Mouse (Mus musculus) lung, postnatal 4 days (tissue): ENCODE results near the gene Polr2l.

ENCODE experiments used
- DNase-seq, 2 experiments: peaks; one replicate each; pipeline ENCODE4 v3.0.0; 2021

The Polr2l gene

DNA sequence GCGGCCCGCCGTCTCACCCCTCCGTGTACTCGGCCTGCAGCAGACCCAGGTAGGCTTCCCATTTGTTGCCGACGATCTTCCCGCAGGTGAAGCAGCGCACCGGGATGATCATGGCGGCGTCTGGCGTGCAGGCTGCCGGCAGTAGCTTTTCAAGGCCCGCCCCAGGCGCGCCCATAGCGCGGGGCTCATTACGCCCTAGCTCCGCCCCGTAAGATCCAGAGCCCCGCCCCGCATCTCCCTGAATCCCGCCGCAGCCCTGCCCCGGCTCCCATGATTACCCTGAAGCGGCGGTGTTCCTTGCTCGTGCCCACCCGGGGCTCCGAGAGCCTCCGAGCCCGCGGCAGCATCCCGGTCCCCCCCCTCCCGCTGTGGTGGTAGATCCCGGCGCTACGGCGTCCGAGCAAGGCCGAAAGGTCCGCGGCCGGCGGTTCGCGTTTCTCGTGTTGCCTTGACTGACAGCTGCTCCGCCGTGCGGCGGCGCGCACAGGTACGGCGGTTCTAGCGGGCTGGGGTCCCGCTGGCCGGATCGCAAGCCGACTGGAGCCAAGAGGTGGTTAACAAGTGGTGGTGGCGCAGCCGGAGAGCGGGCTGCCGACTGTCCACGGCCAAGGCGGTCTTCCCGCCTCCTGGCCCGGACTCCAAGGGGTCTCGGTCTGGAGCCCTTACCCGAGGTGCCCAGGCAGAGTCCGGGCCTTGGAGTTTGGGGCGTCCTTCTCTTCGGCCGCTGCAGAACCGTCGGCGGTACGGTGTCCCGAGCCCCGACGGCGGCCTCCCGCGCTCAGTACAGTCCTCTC is at the start of gene Polr2l, which contains the start of gene Tspan4:
Polr2l (minus strand) TSS at position 122 of the 794 bp plus-strand sequence.
Tspan4 (plus strand) TSS at position 230 of the 794 bp plus-strand sequence.
- peak; percentile 90 for DNase-seq

DNA sequence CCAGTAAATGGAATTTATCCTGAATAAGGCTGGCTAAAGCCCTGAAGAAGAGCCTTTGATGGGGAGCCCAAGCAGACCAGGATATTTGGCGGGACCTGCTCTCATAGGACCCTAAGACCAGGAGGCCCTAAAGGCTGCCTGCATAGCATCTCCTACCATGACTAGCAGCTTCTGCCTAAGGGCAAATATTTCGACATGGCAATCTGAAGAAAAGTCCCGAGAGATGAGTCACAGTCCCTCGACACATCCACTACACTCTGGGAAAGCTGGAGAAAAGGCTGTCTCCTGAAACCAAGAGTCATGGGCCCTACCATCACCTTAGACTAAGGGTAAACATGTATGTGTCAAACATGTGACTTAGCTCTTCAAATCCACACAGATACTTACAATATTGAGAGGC is 49.3 kb upstream of the Polr2l start:
- DNase-seq: no peak

- no peak for DNase-seq
These were observed 48.1 kb upstream of the Polr2l start for GRCm38 (mm10) chr7:141523007-141523406.

- DNase-seq: no peak
These were observed 44.9 kb upstream of the Polr2l start for GRCm38 (mm10) chr7:141519795-141520194.

DNA sequence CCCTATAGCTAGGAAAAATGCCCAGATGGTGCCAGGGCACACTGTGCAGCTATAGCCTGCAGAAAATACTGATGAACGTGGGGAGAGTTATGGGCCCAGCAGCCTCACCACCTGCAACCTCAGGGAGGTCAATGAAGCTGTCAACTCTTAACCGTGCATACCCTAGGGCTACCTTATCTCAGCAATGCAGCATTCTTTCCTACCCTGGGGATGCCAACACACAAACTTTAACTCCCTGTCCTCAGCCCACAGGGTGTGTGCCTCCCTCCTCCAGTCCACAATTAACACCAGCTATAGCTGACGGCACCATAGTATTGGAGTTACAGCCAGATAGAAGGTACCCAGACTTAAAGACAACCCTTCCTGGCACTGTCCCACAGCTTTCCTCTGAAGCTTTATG is 44.0 kb upstream of the Polr2l start:
- DNase-seq: no peak

- no peak for DNase-seq
These were observed 43.4 kb upstream of the Polr2l start for GRCm38 (mm10) chr7:141518296-141518695.

DNA sequence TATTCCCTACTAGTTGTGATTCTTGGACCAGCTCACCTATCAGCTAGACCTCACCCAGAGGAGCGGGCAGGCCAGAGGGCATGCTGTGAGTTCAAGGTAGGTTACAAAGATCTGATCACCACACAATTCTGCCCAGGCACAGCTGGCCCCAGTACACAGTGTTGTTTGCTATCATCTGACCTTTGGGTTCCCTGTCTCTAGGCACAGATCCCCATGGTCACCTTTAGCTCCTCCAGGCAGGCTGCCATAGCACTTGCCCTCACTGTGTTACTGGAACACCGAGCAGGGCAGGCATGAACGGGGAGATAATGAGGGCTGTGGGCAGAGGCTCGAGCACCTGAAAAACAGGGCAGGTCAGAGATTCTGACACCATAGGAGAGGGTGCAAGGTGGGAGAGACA is 42.7 kb upstream of the Polr2l start:
- no peak for DNase-seq

DNA sequence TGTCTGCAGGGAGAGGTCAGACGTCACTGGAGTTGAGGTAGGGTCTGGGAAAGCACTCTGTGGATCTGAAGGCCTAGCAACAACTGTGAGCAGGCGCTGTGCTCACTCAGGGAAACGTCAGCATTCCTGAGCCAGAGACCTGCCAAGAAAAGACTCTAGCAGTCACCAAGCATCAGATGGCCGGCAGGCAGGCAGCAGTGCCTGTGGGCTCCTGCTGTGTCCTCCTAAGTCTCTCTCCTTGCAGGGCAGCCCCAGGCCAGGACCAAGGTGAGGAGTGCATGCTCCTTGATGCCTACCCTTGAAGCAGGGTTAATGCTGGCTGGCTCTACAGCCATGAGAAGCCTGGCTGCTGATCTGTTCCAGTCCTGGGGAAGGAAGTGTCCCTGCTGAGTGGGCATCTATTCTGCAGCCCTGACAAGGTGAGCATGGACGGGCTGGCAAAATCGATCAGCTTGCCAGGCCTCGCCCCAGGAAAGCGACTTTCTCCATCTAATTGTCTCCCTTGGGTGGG is 35.8 kb upstream of the Polr2l start:
- DNase-seq: no peak

DNA sequence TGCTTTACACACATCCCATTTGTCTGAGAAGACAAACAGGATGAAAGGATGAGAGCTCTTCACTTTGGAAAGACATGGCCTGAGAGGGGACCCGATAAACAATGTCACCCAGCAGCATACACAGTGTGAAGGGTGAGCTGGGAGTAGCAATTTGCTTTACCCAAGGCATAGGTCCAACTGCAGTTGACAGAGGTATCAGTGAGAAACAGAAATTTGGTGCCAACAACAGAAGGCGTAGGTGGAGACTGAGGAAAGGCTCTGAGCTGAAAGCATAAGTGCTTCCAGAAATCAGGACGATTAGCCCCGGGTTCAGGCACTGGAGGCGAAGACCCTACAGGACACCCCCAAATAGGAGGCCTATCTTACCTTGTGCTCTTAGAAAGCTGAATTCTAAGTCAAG is 35.3 kb upstream of the Polr2l start:
- no peak for DNase-seq

- no peak for DNase-seq
These were observed 33.2 kb upstream of the Polr2l start for GRCm38 (mm10) chr7:141508160-141508559.

- DNase-seq: no peak
These were observed 31.3 kb upstream of the Polr2l start for GRCm38 (mm10) chr7:141506278-141506677.

DNA sequence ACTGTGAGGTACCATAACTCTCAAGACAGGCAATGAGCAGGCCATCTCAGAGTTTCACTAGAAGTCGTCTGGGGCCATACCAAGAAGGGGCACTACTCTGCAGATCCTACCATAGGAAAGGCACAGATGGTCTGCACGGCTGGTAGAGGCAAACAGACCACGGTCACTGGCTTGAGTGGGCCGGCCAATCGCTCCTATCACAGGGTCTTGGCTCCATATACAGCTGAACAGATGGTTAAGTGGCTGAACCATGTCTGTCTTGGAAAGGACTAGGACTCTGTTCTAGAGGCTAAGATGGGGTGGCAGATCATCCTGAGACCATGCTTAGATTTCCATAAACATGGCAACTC is 27.6 kb upstream of the Polr2l start:
- no peak for DNase-seq

- DNase-seq: no peak
These were observed 27.1 kb upstream of the Polr2l start for GRCm38 (mm10) chr7:141501820-141502555.

- DNase-seq: no peak
These were observed 22.7 kb upstream of the Polr2l start for GRCm38 (mm10) chr7:141497600-141497999.

GRCm38 (mm10) chr7:141495940-141496339 is 21.0 kb upstream of the Polr2l start:
- DNase-seq: no peak

DNA sequence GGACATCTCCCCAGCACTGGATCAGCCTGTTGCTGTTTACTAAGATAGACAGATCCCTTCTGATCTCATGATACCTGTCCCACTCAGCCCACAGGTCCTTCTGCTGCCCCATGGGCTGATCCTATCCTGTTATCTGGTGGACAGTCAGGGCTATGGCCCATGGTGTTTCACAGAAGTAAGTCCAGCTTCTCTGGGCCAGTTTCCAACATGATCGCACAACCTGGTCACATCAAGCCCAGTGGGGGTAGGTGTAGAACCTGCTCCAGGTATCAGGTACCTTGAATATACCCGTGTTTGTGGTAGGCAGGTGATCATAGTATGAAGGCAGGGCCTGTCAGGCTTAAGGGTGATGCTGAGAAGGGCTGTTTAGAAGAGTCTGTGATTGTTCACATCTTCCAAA is 20.4 kb upstream of the Polr2l start:
- DNase-seq: no peak

DNA sequence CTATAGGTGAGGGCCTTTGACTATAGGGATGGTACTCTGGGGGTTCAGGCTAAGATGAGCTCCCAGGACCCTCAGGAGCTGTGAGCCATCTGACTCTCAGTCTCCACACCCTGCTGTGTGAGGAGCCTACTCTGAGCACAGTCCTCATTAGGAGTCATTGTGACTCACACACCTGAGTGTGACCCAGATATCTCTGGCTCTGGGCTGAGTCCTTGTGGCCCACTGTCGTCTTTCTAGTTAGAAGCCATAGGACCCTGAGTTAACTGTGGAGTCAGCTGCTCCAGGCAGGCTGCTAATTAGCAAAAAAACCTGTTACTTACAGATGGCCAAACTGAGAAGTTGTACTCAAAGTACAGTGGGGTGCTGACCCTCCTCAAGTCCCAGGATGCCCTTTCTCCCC is 18.8 kb upstream of the Polr2l start:
- no peak for DNase-seq

- DNase-seq: no peak
These were observed 17.8 kb upstream of the Polr2l start for GRCm38 (mm10) chr7:141492738-141493137.

GRCm38 (mm10) chr7:141491151-141491550 is 16.2 kb upstream of the Polr2l start:
- DNase-seq: no peak

DNA sequence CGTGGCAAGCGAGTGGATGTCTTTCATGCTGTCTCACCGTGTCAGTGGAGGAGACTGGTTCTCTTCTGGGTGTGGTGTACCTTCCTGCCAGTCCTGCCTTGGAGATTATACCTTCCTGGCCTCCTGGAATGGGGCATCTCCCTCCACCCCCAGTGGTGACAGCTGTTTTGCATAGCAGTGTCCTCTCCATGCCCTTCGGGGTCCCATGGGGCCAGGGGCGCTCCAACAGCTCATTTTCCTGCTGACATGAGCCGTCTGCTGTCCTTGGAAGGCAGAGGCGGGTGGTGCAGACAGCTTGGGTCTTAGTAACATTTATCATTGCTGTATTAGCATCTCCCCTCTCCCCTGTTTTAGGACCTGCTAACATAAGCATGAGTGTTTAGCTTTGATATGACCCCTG is 12.2 kb upstream of the Polr2l start:
- no peak for DNase-seq

DNA sequence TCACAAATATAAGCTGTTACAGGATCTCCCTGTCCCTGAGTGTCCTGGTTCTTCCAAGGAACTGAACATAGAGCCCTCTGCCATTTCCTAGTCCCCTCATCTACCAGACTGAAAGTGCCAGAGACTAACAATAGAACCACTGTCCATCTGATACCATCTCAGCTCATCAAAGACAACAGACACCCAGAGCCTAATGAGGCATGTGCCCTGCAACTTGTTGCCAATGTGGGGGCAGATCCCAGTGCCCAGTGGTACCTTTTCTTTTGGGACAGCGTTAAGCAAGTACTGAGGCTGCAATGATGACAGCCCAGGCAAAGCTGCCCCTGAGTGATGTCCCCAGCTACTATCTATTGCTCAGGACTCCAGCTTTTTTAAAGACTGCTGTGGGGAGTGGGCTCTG is 11.3 kb upstream of the Polr2l start:
- no peak for DNase-seq

GRCm38 (mm10) chr7:141485606-141486005 is 10.7 kb upstream of the Polr2l start:
- DNase-seq: no peak

DNA sequence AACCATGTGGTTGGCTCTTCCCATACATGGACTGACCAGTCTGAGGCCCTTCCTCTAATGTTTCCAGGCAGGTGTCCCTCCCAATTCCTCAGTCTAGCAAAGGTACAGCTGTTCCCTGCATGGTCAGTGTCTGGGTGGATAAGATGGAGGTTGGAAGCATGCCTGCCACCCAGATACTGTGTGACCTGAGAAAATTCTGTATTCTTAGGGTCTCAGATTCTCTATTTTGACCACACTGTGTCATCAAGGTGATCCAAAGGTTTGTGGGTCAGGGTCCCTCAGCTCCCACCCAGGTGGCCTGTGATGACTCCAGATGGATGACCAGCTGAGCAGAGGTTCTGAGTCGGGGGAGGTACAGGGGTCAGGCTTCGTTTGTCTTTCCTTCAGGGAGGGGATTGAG is 10.3 kb upstream of the Polr2l start:
- DNase-seq: no peak
